Mouse (Mus musculus) midbrain, embryonic 12.5 days (tissue): ENCODE measurements at regions not wholly inside any gene's neighbourhood (a gene's known extent, or its start where the extent isn't known, plus 50 kb on each side); places are given as distances from the start of the nearest gene placed in this dataset.

Experiments used
- ATAC-seq: fragments of 200-750 bp; cut with Nextera tagmentation; 2 replicates; pipeline ENCODE4 v1.8.0; 2017; ENCODE audit warnings: low read depth, moderate TSS enrichment, moderate library complexity; ENCODE audit not compliant: low FRiP score
- H3K27ac ChIP-seq: fragments of 300-500 bp; sonication (generic); replicated peaks from 2 replicates; pipeline ENCODE4 v1.5.1; 2016; ENCODE audit warnings: mild to moderate bottlenecking
- H3K27me3 ChIP-seq: fragments of 300-500 bp; sonication (generic); 2 replicates; pipeline ENCODE4 v1.6.1; 2016; ENCODE audit warnings: mild to moderate bottlenecking
- H3K36me3 ChIP-seq: fragments of 300-500 bp; sonication (generic); 2 replicates; pipeline ENCODE4 v1.6.1; 2016
- H3K4me1 ChIP-seq: fragments of 300-500 bp; sonication (generic); 2 replicates; pipeline ENCODE4 v1.6.1; 2016
- H3K4me2 ChIP-seq: fragments of 300-500 bp; sonication (generic); replicated peaks from 2 replicates; pipeline ENCODE4 v1.6.1; 2016; ENCODE audit warnings: mild to moderate bottlenecking, moderate library complexity
- H3K4me3 ChIP-seq: fragments of 300-500 bp; sonication (generic); 2 replicates; pipeline ENCODE4 v1.5.1; 2016; ENCODE audit warnings: mild to moderate bottlenecking
- H3K9ac ChIP-seq: fragments of 300-500 bp; sonication (generic); replicated peaks from 2 replicates; pipeline ENCODE4 v1.6.1; 2016; ENCODE audit warnings: mild to moderate bottlenecking, moderate library complexity
- H3K9me3 ChIP-seq: fragments of 300-500 bp; sonication (generic); 2 replicates; pipeline ENCODE4 v1.6.1; 2016; ENCODE audit warnings: mild to moderate bottlenecking
- WGBS: fragments of 180-500 bp; shearing (Covaris S2); methylation state at CpG from one replicate; pipeline ENCODE4 v1.1.7; 2016; 5-methylcytosine and 5-hydroxymethylcytosine counted together

GRCm38 (mm10) chr13:16100253-16100652, 88.6 kb downstream of the Inhba start:
- no peaks in the 10 kb centered on the region for H3K27me3 ChIP-seq
- no peak overlapping the region for H3K27ac ChIP-seq
- WGBS, result 90% methylated on average over 8 of the region's 15 CpGs
- no peak overlapping the region for H3K9ac ChIP-seq
- H3K9me3 ChIP-seq, result 0 out of 2 replicates have a peak, but pooled peaks cover 7% of the 10 kb centered on the region
- no peak overlapping the region for H3K4me2 ChIP-seq
- no peak for ATAC-seq
- H3K4me3 ChIP-seq, result no peak overlapping the region
- no peaks in the 10 kb centered on the region for H3K36me3 ChIP-seq
- no peaks in the 10 kb centered on the region for H3K4me1 ChIP-seq

GRCm38 (mm10) chr13:16114837-16115236, 103.2 kb downstream of the Inhba start:
- no peaks in the 10 kb centered on the region for H3K27me3 ChIP-seq
- H3K4me1 ChIP-seq, result no peaks in the 10 kb centered on the region
- 84% methylated on average over 2 of the region's 2 CpGs for WGBS
- H3K4me2 ChIP-seq, result no peak overlapping the region
- H3K27ac ChIP-seq, result no peak overlapping the region
- no peak overlapping the region for H3K4me3 ChIP-seq
- H3K9me3 ChIP-seq, result no peaks in the 10 kb centered on the region
- ATAC-seq, result no peak
- H3K36me3 ChIP-seq, result no peaks in the 10 kb centered on the region
- no peak overlapping the region for H3K9ac ChIP-seq

GRCm38 (mm10) chr13:16146686-16147085, 135.0 kb downstream of the Inhba start:
- Histone ChIP-seq H3K36me3 (no peaks in the 10 kb centered on the region), H3K4me1 (no peaks in the 10 kb centered on the region), H3K4me2 (no peak overlapping the region), H3K9me3 (no peaks in the 10 kb centered on the region), H3K4me3 (no peak overlapping the region), H3K27ac (no peak overlapping the region), H3K9ac (no peak overlapping the region), H3K27me3 (no peaks in the 10 kb centered on the region)
- no peak for ATAC-seq

- no peak overlapping the region for H3K4me3 ChIP-seq
- H3K4me1 ChIP-seq, result no peaks in the 10 kb centered on the region
- WGBS, result 81% methylated on average over 1 of the region's 1 CpGs
- H3K27me3 ChIP-seq, result no peaks in the 10 kb centered on the region
- no peaks in the 10 kb centered on the region for H3K9me3 ChIP-seq
- no peak overlapping the region for H3K27ac ChIP-seq
- ATAC-seq, result no peak
- H3K9ac ChIP-seq, result no peak overlapping the region
- H3K36me3 ChIP-seq, result no peaks in the 10 kb centered on the region
- H3K4me2 ChIP-seq, result no peak overlapping the region
Measured at GRCm38 (mm10) chr13:16154926-16155325, 143.3 kb downstream of the Inhba start.

GRCm38 (mm10) chr13:16165204-16165894, 153.7 kb downstream of the Inhba start:
- no peaks in the 10 kb centered on the region for H3K36me3 ChIP-seq
- no peak overlapping the region for H3K4me2 ChIP-seq
- WGBS, result 78% methylated on average over 5 of the region's 5 CpGs
- no peaks in the 10 kb centered on the region for H3K27me3 ChIP-seq
- H3K9ac ChIP-seq, result no peak overlapping the region
- no peak for ATAC-seq
- H3K9me3 ChIP-seq, result no peaks in the 10 kb centered on the region
- no peak overlapping the region for H3K27ac ChIP-seq
- H3K4me3 ChIP-seq, result no peak overlapping the region
- no peaks in the 10 kb centered on the region for H3K4me1 ChIP-seq

GRCm38 (mm10) chr13:16196692-16197091, 185.0 kb downstream of the Inhba start:
- 89% methylated on average over 1 of the region's 1 CpGs for WGBS
- Histone ChIP-seq H3K36me3 (no peaks in the 10 kb centered on the region), H3K27me3 (no peaks in the 10 kb centered on the region), H3K4me2 (no peak overlapping the region), H3K27ac (no peak overlapping the region), H3K4me1 (no peaks in the 10 kb centered on the region), H3K4me3 (no peak overlapping the region), H3K9ac (no peak overlapping the region), H3K9me3 (no peaks in the 10 kb centered on the region)
- ATAC-seq, result no peak

- H3K4me2 ChIP-seq, result no peak overlapping the region
- no peak overlapping the region for H3K4me3 ChIP-seq
- no peak for ATAC-seq
- no peaks in the 10 kb centered on the region for H3K4me1 ChIP-seq
- no peaks in the 10 kb centered on the region for H3K36me3 ChIP-seq
- no peak overlapping the region for H3K27ac ChIP-seq
- H3K27me3 ChIP-seq, result no peaks in the 10 kb centered on the region
- H3K9me3 ChIP-seq, result no peaks in the 10 kb centered on the region
- no peak overlapping the region for H3K9ac ChIP-seq
- WGBS, result 92% methylated on average over 1 of the region's 1 CpGs
Measured at GRCm38 (mm10) chr13:16200046-16200445, 188.4 kb downstream of the Inhba start.

GRCm38 (mm10) chr13:16203147-16203546, 191.5 kb downstream of the Inhba start:
- WGBS, result 85% methylated on average over 3 of the region's 3 CpGs
- Histone ChIP-seq H3K4me2 (no peak overlapping the region), H3K4me1 (no peaks in the 10 kb centered on the region), H3K27ac (no peak overlapping the region), H3K9me3 (no peaks in the 10 kb centered on the region), H3K27me3 (no peaks in the 10 kb centered on the region), H3K9ac (no peak overlapping the region), H3K36me3 (no peaks in the 10 kb centered on the region), H3K4me3 (no peak overlapping the region)
- ATAC-seq, result no peak

- no peak overlapping the region for H3K4me3 ChIP-seq
- no peak for ATAC-seq
- no peak overlapping the region for H3K4me2 ChIP-seq
- H3K36me3 ChIP-seq, result no peaks in the 10 kb centered on the region
- H3K27me3 ChIP-seq, result no peaks in the 10 kb centered on the region
- no peaks in the 10 kb centered on the region for H3K9me3 ChIP-seq
- no peaks in the 10 kb centered on the region for H3K4me1 ChIP-seq
- H3K9ac ChIP-seq, result no peak overlapping the region
- H3K27ac ChIP-seq, result no peak overlapping the region
- WGBS, result 88% methylated on average over 5 of the region's 5 CpGs
Measured at GRCm38 (mm10) chr13:16204097-16204496, 192.4 kb downstream of the Inhba start.

- no peak overlapping the region for H3K9ac ChIP-seq
- H3K4me3 ChIP-seq, result no peak overlapping the region
- 79% methylated on average over 2 of the region's 2 CpGs for WGBS
- H3K4me2 ChIP-seq, result no peak overlapping the region
- no peaks in the 10 kb centered on the region for H3K9me3 ChIP-seq
- H3K27me3 ChIP-seq, result no peaks in the 10 kb centered on the region
- no peaks in the 10 kb centered on the region for H3K4me1 ChIP-seq
- no peaks in the 10 kb centered on the region for H3K36me3 ChIP-seq
- no peak for ATAC-seq
- no peak overlapping the region for H3K27ac ChIP-seq
Measured at GRCm38 (mm10) chr13:16211482-16211881, 199.8 kb downstream of the Inhba start.

- no peak overlapping the region for H3K4me3 ChIP-seq
- H3K27ac ChIP-seq, result no peak overlapping the region
- H3K4me2 ChIP-seq, result no peak overlapping the region
- no peak overlapping the region for H3K9ac ChIP-seq
- H3K4me1 ChIP-seq, result no peaks in the 10 kb centered on the region
- H3K36me3 ChIP-seq, result no peaks in the 10 kb centered on the region
- ATAC-seq, result no peak
- H3K27me3 ChIP-seq, result no peaks in the 10 kb centered on the region
- H3K9me3 ChIP-seq, result no peaks in the 10 kb centered on the region
Measured at GRCm38 (mm10) chr13:16219877-16220276, 208.2 kb downstream of the Inhba start.

- no peak for ATAC-seq
- H3K4me1 ChIP-seq, result no peaks in the 10 kb centered on the region
- whole genome bisulfite sequencing, result 71% methylated on average over 5 of the region's 5 CpGs
- H3K4me2 ChIP-seq, result no peak overlapping the region
- H3K9me3 ChIP-seq, result no peaks in the 10 kb centered on the region
- no peaks in the 10 kb centered on the region for H3K27me3 ChIP-seq
- H3K36me3 ChIP-seq, result no peaks in the 10 kb centered on the region
- H3K4me3 ChIP-seq, result no peak overlapping the region
- H3K27ac ChIP-seq, result no peak overlapping the region
- no peak overlapping the region for H3K9ac ChIP-seq
Measured at GRCm38 (mm10) chr13:16222942-16223600, 211.4 kb downstream of the Inhba start.

GRCm38 (mm10) chr13:16261145-16261544, 249.5 kb downstream of the Inhba start:
- 88% methylated on average over 3 of the region's 3 CpGs for WGBS
- no peak overlapping the region for H3K9ac ChIP-seq
- no peaks in the 10 kb centered on the region for H3K9me3 ChIP-seq
- H3K4me2 ChIP-seq, result no peak overlapping the region
- no peak overlapping the region for H3K4me3 ChIP-seq
- H3K27me3 ChIP-seq, result no peaks in the 10 kb centered on the region
- ATAC-seq, result no peak
- no peak overlapping the region for H3K27ac ChIP-seq
- H3K4me1 ChIP-seq, result no peaks in the 10 kb centered on the region
- no peaks in the 10 kb centered on the region for H3K36me3 ChIP-seq
